Mouse (Mus musculus): ENCODE results near the gene Eif1ad.

GRCm38 (mm10) chr19:5341360-5341759 is 25.2 kb upstream of the Eif1ad start:
- TF ChIP-seq POLR2A (IDR thresholded peaks at IDR 0.05; ENCODE audit: extremely low read depth, insufficient read depth, low read length) (no peak), CTCF (IDR thresholded peaks at IDR 0.05; ENCODE audit: extremely low read depth, insufficient read depth, low read length) (no peak)
